Mouse (Mus musculus) myocyte (in vitro differentiated cells): Measurements from ENCODE around the gene Spata21. TPM values are rescaled to one million over a fixed set of nuclear protein-coding genes. Genes with fewer than 3 reads are reported as not detected.

Source experiments
- H3K27me3 ChIP-seq: one replicate; pipeline ENCODE4 v1.6.1; 2011; ENCODE audit not compliant: control insufficient read depth, insufficient read depth, insufficient read length
- H3K36me3 ChIP-seq: one replicate; pipeline ENCODE4 v1.6.1; 2011; ENCODE audit not compliant: control insufficient read depth, insufficient read depth
- H3K4me2 ChIP-seq: one replicate; pipeline ENCODE4 v1.6.1; 2011; ENCODE audit warnings: low read depth, control low read depth
- H3K4me3 ChIP-seq: one replicate; pipeline ENCODE4 v1.5.1; 2011; ENCODE audit warnings: mild to moderate bottlenecking, control low read depth, moderate library complexity
- H3K79me2 ChIP-seq: one replicate; pipeline ENCODE4 v1.6.1; 2011; ENCODE audit not compliant: control insufficient read depth, insufficient read depth
- H3ac ChIP-seq: one replicate; pipeline ENCODE4 v1.6.1; 2011; ENCODE audit not compliant: control insufficient read depth, insufficient read length
- CEBPB ChIP-seq: IDR thresholded peaks from 2 replicates; pipeline ENCODE4 v1.6.1; 2011; ENCODE audit warnings: mild to moderate bottlenecking, moderate library complexity; ENCODE audit not compliant: poor library complexity, insufficient read depth, severe bottlenecking
- E2F4 ChIP-seq: IDR thresholded peaks from one replicate; pipeline ENCODE4 v1.6.1; 2011; ENCODE audit warnings: mild to moderate bottlenecking, control low read depth, moderate library complexity; ENCODE audit not compliant: insufficient read depth
- MAX ChIP-seq: IDR thresholded peaks from one replicate; pipeline ENCODE4 v1.6.1; 2011; ENCODE audit warnings: low read depth, mild to moderate bottlenecking, control low read depth
- MYOD1 ChIP-seq, 3 experiments: IDR thresholded peaks; one replicate each; pipeline ENCODE4 v1.6.1; 2011; ENCODE audit warnings: control low read depth in 2 of 3, low read depth in 2 of 3, mild to moderate bottlenecking in 2 of 3, moderate library complexity in 1 of 3; ENCODE audit not compliant: insufficient read length in 2 of 3, control insufficient read depth in 1 of 3
- MYOG ChIP-seq, 3 experiments: IDR thresholded peaks; one replicate each; pipeline ENCODE4 v1.6.1; 2011; ENCODE audit warnings: control low read depth in 2 of 3, low read depth in 2 of 3, mild to moderate bottlenecking in 2 of 3; ENCODE audit not compliant: insufficient read length in 2 of 3, control insufficient read depth in 1 of 3, insufficient read depth in 1 of 3
- POLR2A ChIP-seq: IDR thresholded peaks from one replicate; pipeline ENCODE4 v1.6.1; 2011; ENCODE audit warnings: low read depth, mild to moderate bottlenecking, control low read depth, moderate library complexity; ENCODE audit not compliant: insufficient read length
- POLR2AphosphoS2 ChIP-seq: IDR thresholded peaks from one replicate; pipeline ENCODE4 v1.6.1; 2011; ENCODE audit warnings: low read depth, control low read depth; ENCODE audit not compliant: insufficient read length
- REST ChIP-seq: IDR thresholded peaks from one replicate; pipeline ENCODE4 v1.6.1; 2011; ENCODE audit warnings: mild to moderate bottlenecking, control low read depth, moderate library complexity; ENCODE audit not compliant: insufficient read depth, insufficient read length
- SRF ChIP-seq: IDR thresholded peaks from one replicate; pipeline ENCODE4 v1.6.1; 2011; ENCODE audit warnings: low read depth; ENCODE audit not compliant: control insufficient read depth, insufficient read length
- TCF12 ChIP-seq: IDR thresholded peaks from one replicate; pipeline ENCODE4 v1.6.1; 2011; ENCODE audit warnings: mild to moderate bottlenecking, control low read depth; ENCODE audit not compliant: poor library complexity, insufficient read depth, severe bottlenecking
- TCF3 ChIP-seq: IDR thresholded peaks from one replicate; pipeline ENCODE4 v1.6.1; 2011; ENCODE audit warnings: low read depth, control low read depth; ENCODE audit not compliant: insufficient read length
- USF1 ChIP-seq: IDR thresholded peaks from one replicate; pipeline ENCODE4 v1.6.1; 2011; ENCODE audit warnings: low read depth, mild to moderate bottlenecking, control low read depth, moderate library complexity
- polyA plus RNA-seq: library from polyadenylated mRNA; unstranded; fragments of >200 nt; fragmentation: generic; extraction: Trizol; gene quantifications from one replicate; pipeline ENCODE4 v1.2.1, GENCODE M21; 2012; ENCODE audit warnings: missing spikeins

The Spata21 gene
- polyA plus RNA-seq, result not detected

GRCm38 (mm10) chr4:141088033-141088432, at the start of gene Spata21:
Gene Spata21, plus strand, starts transcription at chr4:141088333.
- Histone ChIP-seq H3K79me2 (no peaks in the 10 kb centered on the region), H3K36me3 (no peaks in the 10 kb centered on the region), H3K27me3 (peaks cover 28% of the 10 kb centered on the region), H3K4me3 (no peak within 1 kb of the TSS), H3ac (no peak within 1 kb of the TSS), H3K4me2 (no peak within 1 kb of the TSS)
- TF ChIP-seq POLR2AphosphoS2 (no peak), E2F4 (no peak), TCF3 (no peak), TCF12 (no peak), MAX (no peak), SRF (no peak), MYOG (IDR thresholded peaks at IDR 0.05; ENCODE audit: control insufficient read depth in 1 of 3, insufficient read depth in 1 of 3, insufficient read length in 2 of 3, low read depth in 2 of 3) (no peak), POLR2A (no peak)

- no peak for TF ChIP-seq USF1
- TF ChIP-seq TCF12, result no peak
- TF ChIP-seq SRF, result no peak
- no peak for TF ChIP-seq MAX
- no peak for TF ChIP-seq REST
- no peak for TF ChIP-seq E2F4
- no peak for TF ChIP-seq MYOD1 (IDR thresholded peaks at IDR 0.05; ENCODE audit: control insufficient read depth in 1 of 3, insufficient read length in 2 of 3, low read depth in 2 of 3)
- TF ChIP-seq POLR2A, result no peak
- no peak for TF ChIP-seq TCF3
- no peak for TF ChIP-seq CEBPB
- no peak for TF ChIP-seq POLR2AphosphoS2
- TF ChIP-seq MYOG (IDR thresholded peaks at IDR 0.05; ENCODE audit: control insufficient read depth in 1 of 3, insufficient read depth in 1 of 3, insufficient read length in 2 of 3, low read depth in 2 of 3), result no peak
- Histone ChIP-seq H3K27me3 (no peaks in the 10 kb centered on the region), H3ac (no peak overlapping the region), H3K4me2 (no peak overlapping the region), H3K4me3 (no peak overlapping the region), H3K79me2 (no peaks in the 10 kb centered on the region), H3K36me3 (peaks cover 5% of the 10 kb centered on the region)
Measured at GRCm38 (mm10) chr4:141041117-141041516, 47.0 kb upstream of the Spata21 start.

DNA sequence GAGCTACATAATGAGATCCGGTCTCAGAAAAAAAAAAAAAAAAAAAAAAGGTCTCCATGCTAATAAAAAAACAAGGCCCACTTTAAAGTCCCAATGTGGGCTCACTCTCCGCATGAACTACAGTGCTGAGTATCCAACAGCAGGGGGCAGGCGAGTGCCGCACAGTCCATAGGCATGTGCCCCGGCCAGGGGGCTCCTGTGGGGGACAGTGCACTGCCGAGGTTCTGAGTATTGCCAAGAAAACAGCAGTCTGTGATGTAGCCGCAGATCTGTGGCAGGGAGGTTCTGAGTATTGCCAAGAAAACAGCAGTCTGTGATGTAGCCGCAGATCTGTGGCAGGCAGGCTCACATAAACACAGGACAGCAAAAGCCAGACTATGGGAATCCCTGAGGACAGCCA, 43.3 kb upstream of the Spata21 start:
- H3K79me2 ChIP-seq, result no peaks in the 10 kb centered on the region
- no peak overlapping the region for H3ac ChIP-seq
- H3K27me3 ChIP-seq, result no peaks in the 10 kb centered on the region
- H3K4me3 ChIP-seq, result no peak overlapping the region
- no peak for TF ChIP-seq CEBPB
- no peak for TF ChIP-seq USF1
- TF ChIP-seq MAX, result no peak
- no peak for TF ChIP-seq REST
- no peak for TF ChIP-seq E2F4
- no peak for TF ChIP-seq SRF
- no peak for TF ChIP-seq MYOG (IDR thresholded peaks at IDR 0.05; ENCODE audit: control insufficient read depth in 1 of 3, insufficient read depth in 1 of 3, insufficient read length in 2 of 3, low read depth in 2 of 3)
- no peak for TF ChIP-seq POLR2AphosphoS2
- no peak for TF ChIP-seq POLR2A
- no peak for TF ChIP-seq MYOD1 (IDR thresholded peaks at IDR 0.05; ENCODE audit: control insufficient read depth in 1 of 3, insufficient read length in 2 of 3, low read depth in 2 of 3)
- TF ChIP-seq TCF3, result no peak
- TF ChIP-seq TCF12, result no peak
- H3K36me3 ChIP-seq, result no peaks in the 10 kb centered on the region
- H3K4me2 ChIP-seq, result no peak overlapping the region

DNA sequence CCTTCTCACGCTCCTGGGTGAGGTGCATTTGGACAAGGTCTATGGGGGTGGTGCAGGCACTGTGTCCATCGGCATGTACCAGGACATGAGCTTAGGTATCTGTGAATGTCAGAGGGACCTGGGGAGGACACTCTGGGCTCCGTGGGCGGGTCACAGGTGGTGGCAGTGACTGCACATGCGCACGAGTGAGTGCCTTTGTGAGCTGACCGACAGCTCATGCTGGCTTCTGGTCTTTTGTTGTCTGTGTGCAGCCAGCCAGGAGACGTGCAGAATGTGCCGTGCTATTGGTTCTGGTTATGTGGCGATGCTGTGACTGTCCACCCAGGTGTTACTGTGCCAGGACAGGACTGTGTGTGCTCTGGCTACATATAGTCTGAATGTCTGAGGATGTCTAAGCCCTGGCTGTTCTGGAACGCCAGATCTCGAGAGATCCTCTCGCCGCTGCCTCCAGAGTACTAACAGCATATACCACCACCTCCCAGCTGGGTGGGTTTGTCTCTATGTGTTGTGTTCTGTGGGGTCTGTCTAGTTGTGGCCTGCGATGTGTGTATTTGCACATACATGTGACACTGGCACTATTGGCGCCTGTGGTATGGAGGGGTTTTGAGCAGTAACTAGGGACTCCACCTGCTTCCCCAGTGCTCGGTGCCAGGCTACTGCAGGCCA, 39.2 kb upstream of the Spata21 start:
- H3K4me3 ChIP-seq, result no peak overlapping the region
- no peak overlapping the region for H3K4me2 ChIP-seq
- no peaks in the 10 kb centered on the region for H3K36me3 ChIP-seq
- no peaks in the 10 kb centered on the region for H3K27me3 ChIP-seq
- H3K79me2 ChIP-seq, result no peaks in the 10 kb centered on the region
- H3ac ChIP-seq, result no peak overlapping the region
- TF ChIP-seq SRF (no peak), CEBPB (no peak), POLR2A (no peak), USF1 (no peak), MYOG (IDR thresholded peaks at IDR 0.05; ENCODE audit: control insufficient read depth in 1 of 3, insufficient read depth in 1 of 3, insufficient read length in 2 of 3, low read depth in 2 of 3) (no peak), MYOD1 (IDR thresholded peaks at IDR 0.05; ENCODE audit: control insufficient read depth in 1 of 3, insufficient read length in 2 of 3, low read depth in 2 of 3) (no peak), POLR2AphosphoS2 (no peak), TCF12 (no peak)

- no peaks in the 10 kb centered on the region for H3K79me2 ChIP-seq
- H3K4me3 ChIP-seq, result no peak overlapping the region
- no peaks in the 10 kb centered on the region for H3K27me3 ChIP-seq
- H3ac ChIP-seq, result no peak overlapping the region
- H3K4me2 ChIP-seq, result no peak overlapping the region
- TF ChIP-seq E2F4, result no peak
- TF ChIP-seq POLR2AphosphoS2, result no peak
- TF ChIP-seq SRF, result no peak
- TF ChIP-seq TCF3, result no peak
- TF ChIP-seq POLR2A, result no peak
- TF ChIP-seq USF1, result no peak
- no peak for TF ChIP-seq CEBPB
- no peak for TF ChIP-seq MAX
- no peak for TF ChIP-seq MYOG (IDR thresholded peaks at IDR 0.05; ENCODE audit: control insufficient read depth in 1 of 3, insufficient read depth in 1 of 3, insufficient read length in 2 of 3, low read depth in 2 of 3)
- TF ChIP-seq TCF12, result no peak
- no peaks in the 10 kb centered on the region for H3K36me3 ChIP-seq
Measured at GRCm38 (mm10) chr4:141049476-141049835, 38.7 kb upstream of the Spata21 start.
